Mouse (Mus musculus) small intestine, adult 2 months (tissue): ENCODE measurements around the gene Negr1.

Experiments used
- CTCF ChIP-seq: fragments of 200-500 bp; IDR thresholded peaks from 2 replicates; pipeline ENCODE4 v1.5.1; 2012; ENCODE audit warnings: low read depth, mild to moderate bottlenecking, control low read depth, inconsistent platforms, low read length, moderate library complexity, mixed read lengths; ENCODE audit not compliant: insufficient replicate concordance, insufficient read length; ENCODE audit errors: extremely low read depth
- POLR2A ChIP-seq: fragments of 200-500 bp; IDR thresholded peaks from 2 replicates; pipeline ENCODE4 v1.6.1; 2012; ENCODE audit warnings: low read depth, mild to moderate bottlenecking, control low read depth, inconsistent platforms, low read length, moderate library complexity

- TF ChIP-seq POLR2A (no peak), CTCF (no peak)
Measured at GRCm38 (mm10) chr3:156766171-156766845, 204.7 kb downstream of the Negr1 start.
